Mouse (Mus musculus) heart, adult 9 months (tissue): ENCODE data around the gene Chst3.
A peak's percentile ranks its signal among the peaks of the same experiment; 100 is the strongest.
"Not testable (repeated sequence)": the region's sequence is repeated elsewhere in the genome, so short reads cannot be mapped to it uniquely, and the experiment has no call there.

Source experiments
- DNase-seq, 2 experiments: peaks; one replicate each; pipeline ENCODE4 v3.0.0; 2022; ENCODE audit warnings: low spot score in 2 of 2

The Chst3 gene

GRCm38 (mm10) chr10:60156016-60156415, 63.0 kb downstream of the Chst3 start:
- no peak for DNase-seq

GRCm38 (mm10) chr10:60151107-60151663, 67.9 kb downstream of the Chst3 start:
- no peak for DNase-seq

GRCm38 (mm10) chr10:60148087-60148486, 71.0 kb downstream of the Chst3 start:
- peak; percentile 35 to 62 for DNase-seq

GRCm38 (mm10) chr10:60147510-60148047, 71.5 kb downstream of the Chst3 start:
- peak; percentile 32 to 41 for DNase-seq

- no peak for DNase-seq
Observed at GRCm38 (mm10) chr10:60141656-60142160, 77.4 kb downstream of the Chst3 start.

- no peak for DNase-seq
Observed at GRCm38 (mm10) chr10:60140751-60141150, 78.3 kb downstream of the Chst3 start.

- no peak for DNase-seq
Observed at GRCm38 (mm10) chr10:60138680-60139079, 80.4 kb downstream of the Chst3 start.

GRCm38 (mm10) chr10:60136935-60137334, 82.1 kb downstream of the Chst3 start:
- DNase-seq: no peak

GRCm38 (mm10) chr10:60136010-60136409, 83.0 kb downstream of the Chst3 start:
- DNase-seq: not testable (repeated sequence)

GRCm38 (mm10) chr10:60134201-60134600, 84.9 kb downstream of the Chst3 start:
- DNase-seq: no peak

GRCm38 (mm10) chr10:60133501-60133900, 85.6 kb downstream of the Chst3 start:
- no peak for DNase-seq
